Mouse (Mus musculus) heart, adult 2 months (tissue): ENCODE measurements around the gene Dnah3. TPM values are rescaled to one million over a fixed set of nuclear protein-coding genes. Genes with fewer than 3 reads are reported as not detected.

Experiments used
- DNase-seq, 2 experiments: peaks; one replicate each; pipeline ENCODE4 v3.0.0; 2021
- H3K27ac ChIP-seq: fragments of 200-600 bp; 2 replicates; pipeline ENCODE4 v1.8.1; 2022
- H3K27me3 ChIP-seq: fragments of 200-500 bp; 2 replicates; pipeline ENCODE4 v1.6.1; 2012; ENCODE audit warnings: mild to moderate bottlenecking, low read length, inconsistent platforms, mixed read lengths; ENCODE audit not compliant: control insufficient read depth, insufficient read depth
- H3K36me3 ChIP-seq: fragments of 200-500 bp; 2 replicates; pipeline ENCODE4 v1.6.1; 2012; ENCODE audit warnings: low read length, inconsistent platforms; ENCODE audit not compliant: control insufficient read depth, insufficient read depth
- H3K4me1 ChIP-seq: fragments of 200-500 bp; 2 replicates; pipeline ENCODE4 v1.6.1; 2011; ENCODE audit warnings: low read length; ENCODE audit not compliant: control insufficient read depth, insufficient read depth
- H3K4me3 ChIP-seq: fragments of 200-600 bp; 2 replicates; pipeline ENCODE4 v1.8.1; 2022
- H3K79me2 ChIP-seq: fragments of 200-500 bp; replicated peaks from 2 replicates; pipeline ENCODE4 v1.6.1; 2012; ENCODE audit warnings: mild to moderate bottlenecking, inconsistent platforms, low read length, moderate library complexity, mixed read lengths; ENCODE audit not compliant: control insufficient read depth, insufficient read depth
- H3K9ac ChIP-seq: fragments of 200-500 bp; 2 replicates; pipeline ENCODE4 v1.6.1; 2012; ENCODE audit warnings: low read depth, mild to moderate bottlenecking, control low read depth, inconsistent platforms, low read length, mixed read lengths
- CTCF ChIP-seq: fragments of 200-600 bp; IDR thresholded peaks from 2 replicates; pipeline ENCODE4 v1.8.1; 2022; ENCODE audit warnings: antibody characterized with exemption, mild to moderate bottlenecking, moderate library complexity
- EP300 ChIP-seq: fragments of 200-500 bp; IDR thresholded peaks from 2 replicates; pipeline ENCODE4 v1.6.1; 2011; ENCODE audit warnings: low read depth, low read length, control low read depth; ENCODE audit not compliant: insufficient read depth
- POLR2A ChIP-seq: fragments of 200-500 bp; IDR thresholded peaks from 2 replicates; pipeline ENCODE4 v1.6.1; 2011; ENCODE audit warnings: mild to moderate bottlenecking, low read depth, low read length, control low read depth; ENCODE audit not compliant: insufficient read depth
- WGBS: fragments of 180-500 bp; shearing (Covaris S2); methylation state at CpG from one replicate; pipeline ENCODE4 v1.1.7; 2018; 5-methylcytosine and 5-hydroxymethylcytosine counted together
- intact Hi-C: fragments of 180-260 bp; cut with DNase I; formaldehyde crosslinking; loops from one replicate; pipeline ENCODE4 v1.15.1; 2025
- long read RNA-seq: library from polyadenylated mRNA; stranded (forward); transcript quantifications from one replicate; pipeline ENCODE4 v2.0.0, GENCODE M21; 2021
- polyA plus RNA-seq: library from polyadenylated mRNA; depleted of rRNA; stranded (reverse); fragments of >200 nt; gene quantifications from 2 replicates; pipeline ENCODE4 v1.2.3, GENCODE M21; 2012; rRNA removed
- total RNA-seq, 2 experiments: library from RNA; stranded (reverse); gene quantifications; 2 replicates each; pipeline ENCODE4 v1.2.3; 2021

The Dnah3 gene
- total RNA-seq, result not detected
- 0.59 TPM in 1 of 2 replicates, not detected in the other for polyA plus RNA-seq
- long read RNA-seq, result 0 reads

DNA sequence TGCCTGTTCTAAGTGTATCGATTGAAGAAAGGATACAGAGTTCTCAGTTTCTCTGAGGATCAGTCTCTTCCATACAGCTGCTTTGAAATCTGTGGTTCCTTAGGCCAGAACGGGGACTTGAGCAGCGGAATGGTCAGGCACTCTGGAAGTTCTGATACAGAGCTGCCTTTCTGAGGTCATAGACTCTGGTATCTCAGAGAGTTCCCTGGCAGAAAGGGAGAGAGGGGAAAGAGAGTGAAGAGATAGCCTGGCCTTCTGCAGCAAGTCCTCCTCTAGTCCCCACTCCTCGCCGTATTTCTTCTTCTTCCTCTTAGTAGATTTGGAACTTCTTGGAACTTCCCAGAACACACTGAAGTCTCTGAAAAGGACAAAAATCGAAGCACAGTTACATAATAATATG is at the start of gene Dnah3:
Dnah3 (minus strand) TSS at position 101 of the 400 bp plus-strand sequence.
- Histone ChIP-seq H3K9ac (no peak within 1 kb of the TSS), H3K27ac (no peak within 1 kb of the TSS), H3K36me3 (peaks cover 2% of the 10 kb centered on the region; the same call in 1 of the 2 replicates), H3K4me3 (no peak within 1 kb of the TSS), H3K27me3 (no peaks in the 10 kb centered on the region), H3K79me2 (no peaks in the 10 kb centered on the region), H3K4me1 (peaks cover 2% of the 10 kb centered on the region; the same call in 1 of the 2 replicates)
- DNase-seq, result no peak
- no peak for TF ChIP-seq EP300
- 76% methylated on average over 6 of the region's 6 CpGs for WGBS
- intact Hi-C loops, result loop anchor here (10.0 kb wide), 1 partner anchor 110 kb away; the partner anchor contains the start of genes Abca14 and Crym

DNA sequence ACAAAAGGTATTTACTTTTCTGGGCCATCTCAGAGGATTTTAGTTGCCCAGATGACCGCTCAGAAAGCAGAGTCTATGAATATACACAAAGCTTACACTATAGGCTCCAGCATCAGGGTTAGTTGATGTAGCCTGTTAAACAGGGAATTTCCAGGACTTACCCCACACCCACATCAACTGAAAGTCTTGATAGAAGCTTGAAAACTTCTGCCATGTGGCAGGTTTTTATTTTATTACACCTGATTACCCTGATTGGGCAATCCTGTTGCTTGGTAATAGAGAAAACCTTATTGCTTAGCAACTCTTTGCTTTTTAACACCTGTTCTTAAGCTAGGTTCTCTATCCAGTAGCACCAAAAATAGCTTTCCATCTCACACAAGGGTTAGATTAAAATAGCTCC is 47.7 kb upstream of the Dnah3 start:
- Histone ChIP-seq H3K27me3 (no peaks in the 10 kb centered on the region), H3K36me3 (no peaks in the 10 kb centered on the region; the same call in 1 of the 2 replicates), H3K79me2 (no peaks in the 10 kb centered on the region), H3K4me3 (no peak overlapping the region), H3K9ac (no peak overlapping the region), H3K4me1 (no peaks in the 10 kb centered on the region), H3K27ac (no peak overlapping the region)
- no peak for DNase-seq
- WGBS, result 80% methylated on average over 1 of the region's 1 CpGs
- intact Hi-C loops, result no loop called here
- TF ChIP-seq EP300 (no peak), POLR2A (no peak), CTCF (no peak)

DNA sequence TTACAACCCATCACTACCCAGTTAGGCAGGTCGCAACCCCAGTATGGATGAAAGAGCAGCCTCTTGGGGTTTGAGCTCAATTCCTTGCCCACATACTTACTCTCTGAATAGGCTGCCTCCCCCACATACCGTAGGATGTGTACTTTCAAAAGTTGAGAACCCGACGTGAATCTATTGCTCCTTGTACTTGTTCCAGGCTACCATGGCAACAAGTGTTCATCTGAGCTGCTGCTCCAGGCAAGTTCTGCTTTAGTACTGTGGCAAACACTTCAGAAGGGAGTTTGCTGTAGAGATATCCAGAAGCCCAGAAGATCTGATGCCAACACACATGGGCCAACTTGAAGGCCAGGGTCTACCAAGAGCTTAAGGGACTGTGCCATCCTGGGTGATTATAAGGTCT is 33.9 kb upstream of the Dnah3 start:
- no peaks in the 10 kb centered on the region for H3K79me2 ChIP-seq
- no peak overlapping the region for H3K27ac ChIP-seq
- no peak overlapping the region for H3K9ac ChIP-seq
- no peak overlapping the region for H3K4me3 ChIP-seq
- peak in 1 of 2 experiments; percentile 3 for DNase-seq
- H3K4me1 ChIP-seq, result 0 out of 2 replicates have a peak, but pooled peaks cover 1% of the 10 kb centered on the region
- H3K27me3 ChIP-seq, result no peaks in the 10 kb centered on the region
- no peak for TF ChIP-seq EP300
- no peak for TF ChIP-seq CTCF
- no peak for TF ChIP-seq POLR2A
- intact Hi-C loops, result loop anchor here (10.0 kb wide), 1 partner anchor 506 kb away; the partner anchor contains the start of gene Uqcrc2
- no peaks in the 10 kb centered on the region for H3K36me3 ChIP-seq
- WGBS, result 59% methylated on average over 4 of the region's 4 CpGs

DNA sequence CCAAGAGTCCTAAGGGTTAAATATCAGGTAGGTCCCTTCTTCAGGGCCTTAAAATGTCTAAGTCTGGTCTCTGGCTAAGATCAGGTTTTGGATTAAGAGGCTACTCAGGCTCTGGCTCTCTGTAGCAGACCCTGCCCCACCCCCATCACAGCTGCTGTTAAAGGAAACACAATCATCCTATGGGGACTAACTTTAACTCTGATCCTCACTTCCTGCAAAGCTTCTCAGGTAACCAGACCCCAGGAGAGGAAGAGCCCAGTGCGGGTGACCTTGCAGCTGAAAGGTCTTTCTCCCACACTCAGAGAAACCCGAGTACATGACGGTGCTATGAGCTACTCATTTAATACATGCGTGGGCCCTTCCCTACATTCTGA is 32.6 kb upstream of the Dnah3 start:
- no peak for DNase-seq
- Histone ChIP-seq H3K36me3 (no peaks in the 10 kb centered on the region), H3K27me3 (no peaks in the 10 kb centered on the region), H3K79me2 (no peaks in the 10 kb centered on the region), H3K9ac (no peak overlapping the region), H3K4me3 (no peak overlapping the region), H3K4me1 (0 out of 2 replicates have a peak, but pooled peaks cover 1% of the 10 kb centered on the region), H3K27ac (no peak overlapping the region)
- TF ChIP-seq CTCF (no peak), EP300 (no peak), POLR2A (no peak)
- intact Hi-C loops, result loop anchor here (10.0 kb wide), 1 partner anchor 507 kb away; the partner anchor contains the start of gene Uqcrc2
- WGBS, result 48% methylated on average over 4 of the region's 4 CpGs

DNA sequence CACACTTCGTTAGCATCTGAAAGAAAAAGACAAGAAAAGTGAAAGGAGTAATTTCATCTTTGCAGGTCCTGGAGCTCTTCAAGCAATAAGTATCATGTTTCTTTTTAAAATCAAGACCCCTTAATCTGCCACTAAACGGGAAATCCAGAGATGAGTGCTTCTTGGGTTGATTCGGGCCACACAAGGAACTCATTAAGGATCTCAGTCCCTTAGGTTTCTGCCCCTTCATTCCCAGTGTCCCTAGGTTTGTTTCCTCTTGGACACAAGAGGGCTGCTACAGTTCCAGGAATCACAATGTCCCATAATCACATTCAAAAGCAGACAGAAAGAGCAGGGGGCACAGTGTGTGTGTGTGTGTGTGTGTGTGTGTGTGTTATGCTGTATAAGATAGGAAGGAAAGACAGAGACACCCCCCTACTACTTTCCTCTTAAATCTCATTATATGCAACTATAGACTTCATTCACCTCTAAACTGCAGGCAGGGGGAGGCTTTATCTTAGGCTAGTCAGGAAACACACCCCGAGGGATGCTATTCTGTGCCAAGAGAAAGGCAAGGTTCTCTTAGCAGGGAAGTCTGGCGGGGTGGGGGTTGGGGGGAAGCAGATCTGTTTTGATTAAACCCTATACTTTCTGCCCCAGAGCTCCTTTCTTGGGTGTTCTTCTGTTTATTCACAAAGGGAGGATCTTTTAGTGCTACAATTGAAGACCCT is 32.1 kb upstream of the Dnah3 start:
- intact Hi-C loops, result loop anchor here (10.0 kb wide), 1 partner anchor 508 kb away; the partner anchor contains the start of gene Uqcrc2
- Histone ChIP-seq H3K79me2 (no peaks in the 10 kb centered on the region), H3K9ac (no peak overlapping the region), H3K4me3 (no peak overlapping the region), H3K27me3 (no peaks in the 10 kb centered on the region), H3K27ac (no peak overlapping the region), H3K36me3 (no peaks in the 10 kb centered on the region), H3K4me1 (0 out of 2 replicates have a peak, but pooled peaks cover 1% of the 10 kb centered on the region)
- TF ChIP-seq CTCF, result no peak
- TF ChIP-seq EP300, result no peak
- TF ChIP-seq POLR2A, result no peak
- 34% methylated on average over 5 of the region's 5 CpGs for WGBS
- no peak for DNase-seq

DNA sequence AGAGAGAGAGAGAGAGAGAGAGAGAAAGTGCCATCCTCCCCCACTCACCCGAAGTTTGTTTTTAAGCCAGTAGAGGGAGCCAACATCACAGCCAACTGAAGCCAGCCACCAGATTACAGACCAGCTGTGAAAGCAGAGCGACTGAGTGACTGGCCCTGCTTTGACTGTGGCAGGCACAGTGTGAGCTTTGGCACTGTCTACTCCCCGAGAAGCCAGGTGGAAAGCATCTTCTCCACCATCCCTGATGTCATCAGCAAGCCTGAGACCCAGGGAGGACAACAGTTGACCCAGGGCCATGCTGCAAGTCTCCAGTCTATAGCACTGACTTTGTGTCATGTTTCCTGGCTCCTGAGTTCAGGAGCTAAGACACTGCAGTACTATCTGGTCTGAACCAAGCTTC is 29.8 kb upstream of the Dnah3 start:
- 3% methylated on average over 3 of the region's 3 CpGs for WGBS
- Histone ChIP-seq H3K27me3 (no peaks in the 10 kb centered on the region), H3K27ac (no peak overlapping the region), H3K9ac (no peak overlapping the region), H3K4me1 (0 out of 2 replicates have a peak, but pooled peaks cover 1% of the 10 kb centered on the region), H3K36me3 (no peaks in the 10 kb centered on the region), H3K4me3 (no peak overlapping the region), H3K79me2 (no peaks in the 10 kb centered on the region)
- peak; percentile 62 to 67 for DNase-seq
- intact Hi-C loops, result loop anchor here (1.0 to 10.0 kb wide), 3 partner anchors 78 to 510 kb away; partner anchors contain the start of genes Abca14 and Uqcrc2
- TF ChIP-seq EP300 (peak; percentile 74), CTCF (peak; percentile 76), POLR2A (no peak)
